Comparison of ENCODE assay signal across 7 mouse cellular contexts in genomic region chr10:78159906-78160305, GRCm38 (mm10). TPM values are rescaled to one million over a fixed set of nuclear protein-coding genes. Genes with fewer than 3 reads are reported as not detected.
A peak's percentile ranks its signal among the peaks of the same experiment; 100 is the strongest.
DNase-seq lines count a peak whose midpoint lies in the region; ATAC-seq lines count a peak whose summit lies in the region.

No protein-coding gene starts in this region.

- WGBS in embryonic facial prominence, embryonic 11.5 days = 3% methylated on average over 7 of the region's 7 CpGs
- under 1% methylated on average over 7 of the region's 7 CpGs for WGBS in limb, embryonic 12.5 days
- WGBS in midbrain, embryonic 14.5 days = 4% methylated on average over 7 of the region's 7 CpGs

- H3K9me3 ChIP-seq in embryonic facial prominence, embryonic 11.5 days (replicated peaks; ENCODE audit: control insufficient read depth, low read length) = no peaks in the 10 kb centered on the region
- H3K9me3 ChIP-seq in limb, embryonic 12.5 days = no peaks in the 10 kb centered on the region
- no peaks in the 10 kb centered on the region for H3K9me3 ChIP-seq in midbrain, embryonic 14.5 days (ENCODE audit: control insufficient read depth, low read length)

- H3K9ac ChIP-seq in embryonic facial prominence, embryonic 11.5 days (replicated peaks; ENCODE audit: low read length) = no peak overlapping the region
- H3K9ac ChIP-seq in limb, embryonic 12.5 days (replicated peaks) = no peak overlapping the region
- H3K9ac ChIP-seq in midbrain, embryonic 14.5 days (replicated peaks; ENCODE audit: low read length) = no peak overlapping the region

- no peak overlapping the region for H3K27ac ChIP-seq in embryonic facial prominence, embryonic 11.5 days (replicated peaks; ENCODE audit: low read depth, low read length)
- H3K27ac ChIP-seq in limb, embryonic 12.5 days = 0 out of 2 replicates have a peak overlapping the region, but pooled peaks have one; percentile 13
- no peak overlapping the region for H3K27ac ChIP-seq in midbrain, embryonic 14.5 days (replicated peaks; ENCODE audit: low read depth, low read length)

- ATAC-seq in embryonic facial prominence, embryonic 11.5 days (replicated peaks; ENCODE audit: insufficient number of reproducible peaks, low FRiP score, low TSS enrichment, low read depth) = peak; percentile 71
- peak; percentile 57 for ATAC-seq in limb, embryonic 12.5 days (ENCODE audit: insufficient number of reproducible peaks, insufficient read depth, low FRiP score, low TSS enrichment, low read depth)
- peak; percentile 59; the same call in 1 of the 2 replicates for ATAC-seq in midbrain, embryonic 14.5 days (ENCODE audit: low FRiP score, low TSS enrichment)

- H3K4me3 ChIP-seq in embryonic facial prominence, embryonic 11.5 days (ENCODE audit: low read depth, low read length) = no peak overlapping the region
- peak overlapping the region; percentile 20 for H3K4me3 ChIP-seq in limb, embryonic 12.5 days (replicated peaks)
- H3K4me3 ChIP-seq in midbrain, embryonic 14.5 days (replicated peaks; ENCODE audit: low read depth, low read length) = no peak overlapping the region

- H3K4me2 ChIP-seq in embryonic facial prominence, embryonic 11.5 days (ENCODE audit: low read depth, low read length) = no peak overlapping the region
- H3K4me2 ChIP-seq in limb, embryonic 12.5 days = peak overlapping the region; percentile 51
- peak overlapping the region; percentile 42 for H3K4me2 ChIP-seq in midbrain, embryonic 14.5 days (ENCODE audit: low read length)

- peak; percentile 92 for DNase-seq in adrenal gland, postnatal 14 days
- peak; percentile 88 for DNase-seq in embryonic facial prominence, embryonic 11.5 days (ENCODE audit: low spot score)
- DNase-seq in heart, adult 18-20 months = peak; percentile 93 to 95
- peak; percentile 89 for DNase-seq in kidney, adult 18-20 months
- DNase-seq in midbrain, embryonic 14.5 days = peak; percentile 90
- DNase-seq in spleen, adult 12 weeks (ENCODE audit: low spot score) = peak; percentile 71

- H3K4me1 ChIP-seq in embryonic facial prominence, embryonic 11.5 days (ENCODE audit: control insufficient read depth, insufficient read depth, low read length) = no peaks in the 10 kb centered on the region
- peaks cover 9% of the 10 kb centered on the region for H3K4me1 ChIP-seq in limb, embryonic 12.5 days (replicated peaks)
- 0 out of 2 replicates have a peak, but pooled peaks cover 3% of the 10 kb centered on the region for H3K4me1 ChIP-seq in midbrain, embryonic 14.5 days (ENCODE audit: control insufficient read depth, insufficient read depth, low read length)

- H3K36me3 ChIP-seq in embryonic facial prominence, embryonic 11.5 days (replicated peaks; ENCODE audit: control insufficient read depth, insufficient read depth, low read depth, low read length) = no peaks in the 10 kb centered on the region; the same call in none of the 2 replicates
- peaks cover 41% of the 10 kb centered on the region for H3K36me3 ChIP-seq in limb, embryonic 12.5 days
- H3K36me3 ChIP-seq in midbrain, embryonic 14.5 days (ENCODE audit: control insufficient read depth, insufficient read depth, low read length) = peaks cover 27% of the 10 kb centered on the region

- H3K27me3 ChIP-seq in embryonic facial prominence, embryonic 11.5 days (ENCODE audit: control insufficient read depth, insufficient read depth, low read length) = no peaks in the 10 kb centered on the region
- no peaks in the 10 kb centered on the region for H3K27me3 ChIP-seq in limb, embryonic 12.5 days
- no peaks in the 10 kb centered on the region for H3K27me3 ChIP-seq in midbrain, embryonic 14.5 days (ENCODE audit: control insufficient read depth, insufficient read depth, low read length)

RNA-seq across cellular contexts. Expression of gene D10Jhu81e, which starts 9.7 kb away (rescaled TPM):
- 249 and 251 TPM in 2 replicates for total RNA-seq in adrenal gland, postnatal 14 days (2021)
- 22.7 and 25.3 TPM in 2 replicates for polyA plus RNA-seq in embryonic facial prominence, embryonic 11.5 days (2014; fragmentation: Nextera tagmentation; extraction: Ambion mirVana)
- total RNA-seq in heart, adult 18-20 months (2021) = 100 to 1,000 TPM; 684 to 739 TPM
- polyA plus RNA-seq in limb, embryonic 12.5 days (2016; fragmentation: Nextera tagmentation; extraction: Ambion mirVana) = 30.9 and 34.0 TPM in 2 replicates
- 17.9 and 56.8 TPM in 2 replicates for polyA plus RNA-seq in midbrain, embryonic 14.5 days (2014; fragmentation: Nextera tagmentation; extraction: Ambion mirVana)

RNA-seq across cellular contexts. Expression of gene Pwp2, which starts 25.0 kb away (rescaled TPM):
- total RNA-seq in adrenal gland, postnatal 14 days (2021) = 16.5 and 17.9 TPM in 2 replicates
- polyA plus RNA-seq in embryonic facial prominence, embryonic 11.5 days (2014; fragmentation: Nextera tagmentation; extraction: Ambion mirVana) = 20.0 and 21.6 TPM in 2 replicates
- 10 to 100 TPM; 11.2 to 11.6 TPM for total RNA-seq in heart, adult 18-20 months (2021)
- polyA plus RNA-seq in limb, embryonic 12.5 days (2016; fragmentation: Nextera tagmentation; extraction: Ambion mirVana) = 27.1 and 28.6 TPM in 2 replicates
- 13.7 and 15.2 TPM in 2 replicates for polyA plus RNA-seq in midbrain, embryonic 14.5 days (2014; fragmentation: Nextera tagmentation; extraction: Ambion mirVana)
